Mouse (Mus musculus): ENCODE measurements around the gene C1qa. TPM values are rescaled to one million over a fixed set of nuclear protein-coding genes. Genes with fewer than 3 reads are reported as not detected.

The C1qa gene
- polyA plus RNA-seq, 1 experiment from 2014 or later, result 25.1 TPM

- Histone ChIP-seq H3K9me3 (no peaks in the 10 kb centered on the region), H3K4me1 (peaks cover 3% of the 10 kb centered on the region), H3K36me3 (replicated peaks) (no peaks in the 10 kb centered on the region), H3K27ac (no peak overlapping the region), H3K4me2 (no peak overlapping the region), H3K27me3 (replicated peaks) (no peaks in the 10 kb centered on the region), H3K4me3 (no peak overlapping the region), H3K9ac (no peak overlapping the region)
- 66% methylated on average over 5 of the region's 5 CpGs for WGBS
- no peak for ATAC-seq (replicated peaks)
These were observed 46.5 kb downstream of the C1qa start for GRCm38 (mm10) chr4:136852119-136852518.

- WGBS, result 62% methylated on average over 4 of the region's 4 CpGs
- ATAC-seq (replicated peaks), result no peak
- no peak overlapping the region for H3K27ac ChIP-seq
- H3K4me3 ChIP-seq, result no peak overlapping the region
- peaks cover 14% of the 10 kb centered on the region for H3K4me1 ChIP-seq
- H3K27me3 ChIP-seq (replicated peaks), result no peaks in the 10 kb centered on the region
- H3K36me3 ChIP-seq (replicated peaks), result no peaks in the 10 kb centered on the region
- no peak overlapping the region for H3K9ac ChIP-seq
- H3K9me3 ChIP-seq, result no peaks in the 10 kb centered on the region
- no peak overlapping the region for H3K4me2 ChIP-seq
These were observed 50.0 kb downstream of the C1qa start for GRCm38 (mm10) chr4:136848565-136848964.

- Histone ChIP-seq H3K4me1 (peaks cover 14% of the 10 kb centered on the region), H3K36me3 (replicated peaks) (no peaks in the 10 kb centered on the region), H3K4me3 (no peak overlapping the region), H3K9ac (no peak overlapping the region), H3K27me3 (replicated peaks) (no peaks in the 10 kb centered on the region), H3K9me3 (no peaks in the 10 kb centered on the region), H3K27ac (no peak overlapping the region), H3K4me2 (no peak overlapping the region)
- no peak for ATAC-seq (replicated peaks)
- WGBS, result 52% methylated on average over 6 of the region's 6 CpGs
These were observed 51.4 kb downstream of the C1qa start for GRCm38 (mm10) chr4:136847166-136847565.

Other genes with a start within 250 kb of the C1qa start
- gene Ephb2, start 62.8 kb downstream of the C1qa start, polyA plus RNA-seq (2015; fragmentation: Nextera tagmentation; extraction: Ambion mirVana), result 31.0 and 31.7 TPM in 2 replicates
- 39.7 and 49.0 TPM in 2 replicates for gene C1qb, start 12.6 kb downstream of the C1qa start, polyA plus RNA-seq (2015; fragmentation: Nextera tagmentation; extraction: Ambion mirVana)
- 21.7 and 28.4 TPM in 2 replicates for gene C1qc, start 5.7 kb downstream of the C1qa start, polyA plus RNA-seq (2015; fragmentation: Nextera tagmentation; extraction: Ambion mirVana)
- 20.5 and 23.1 TPM in 2 replicates for gene Epha8, start 58.0 kb upstream of the C1qa start, polyA plus RNA-seq (2015; fragmentation: Nextera tagmentation; extraction: Ambion mirVana)
- gene Zbtb40, start 150.0 kb upstream of the C1qa start, polyA plus RNA-seq (2015; fragmentation: Nextera tagmentation; extraction: Ambion mirVana), result 3.9 and 4.6 TPM in 2 replicates